Comparison of ENCODE assay signal across 8 mouse cellular contexts in genomic region chr10:120666985-120667677, GRCm38 (mm10).
DNase-seq lines count a peak whose midpoint lies in the region; ATAC-seq and TF ChIP-seq lines count a peak whose summit lies in the region.
"Had no signal": no experiment of that assay in that cellular context is flagged by ENCODE, and none has a peak within 500 bp of the region (broad histone marks: within the 10 kb centered on the region; RNA-seq: fewer than 3 reads in every experiment).

No protein-coding gene starts in this region.

- no peak for TF ChIP-seq POLR2A in kidney, adult 2 months (IDR thresholded peaks at IDR 0.05; ENCODE audit: low read depth, low read length)
- no peak for TF ChIP-seq POLR2A in small intestine, adult 2 months (IDR thresholded peaks at IDR 0.05; ENCODE audit: low read depth, low read length)

- H3K27ac ChIP-seq in forebrain, embryonic 14.5 days (ENCODE audit: low read depth, low read length), result no peak overlapping the region
- no peak overlapping the region for H3K27ac ChIP-seq in kidney, adult 2 months (ENCODE audit: insufficient read depth, low read depth, low read length)
- no peak overlapping the region for H3K27ac ChIP-seq in liver, postnatal 0 days (ENCODE audit: low read depth)
- H3K27ac ChIP-seq in small intestine, adult 2 months (ENCODE audit: insufficient read depth, low read depth, low read length), result no peak overlapping the region
- H3K27ac ChIP-seq: midbrain, embryonic 12.5 days had no signal

- H3K9me3 ChIP-seq in forebrain, embryonic 14.5 days (replicated peaks; ENCODE audit: control insufficient read depth, low read length), result no peaks in the 10 kb centered on the region
- no peaks in the 10 kb centered on the region for H3K9me3 ChIP-seq in liver, postnatal 0 days (ENCODE audit: low read length)
- H3K9me3 ChIP-seq: midbrain, embryonic 12.5 days had no signal

- H3K27me3 ChIP-seq in forebrain, embryonic 14.5 days (replicated peaks; ENCODE audit: control insufficient read depth, insufficient read depth, low read length), result no peaks in the 10 kb centered on the region
- no peaks in the 10 kb centered on the region for H3K27me3 ChIP-seq in kidney, adult 2 months (replicated peaks; ENCODE audit: control insufficient read depth, insufficient read depth, low read length)
- H3K27me3 ChIP-seq in liver, postnatal 0 days (ENCODE audit: insufficient read depth, low read length), result no peaks in the 10 kb centered on the region
- no peaks in the 10 kb centered on the region for H3K27me3 ChIP-seq in small intestine, adult 2 months (ENCODE audit: control insufficient read depth, insufficient read depth, low read length)
- H3K27me3 ChIP-seq: midbrain, embryonic 12.5 days had no signal

- H3K4me1 ChIP-seq in forebrain, embryonic 14.5 days (ENCODE audit: control insufficient read depth, insufficient read depth, low read length), result no peaks in the 10 kb centered on the region
- no peaks in the 10 kb centered on the region for H3K4me1 ChIP-seq in kidney, adult 2 months (ENCODE audit: control insufficient read depth, insufficient read depth, low read length)
- H3K4me1 ChIP-seq in liver, postnatal 0 days (ENCODE audit: insufficient read depth), result no peaks in the 10 kb centered on the region
- peaks cover 5% of the 10 kb centered on the region; the same call in 1 of the 2 replicates for H3K4me1 ChIP-seq in small intestine, adult 2 months (ENCODE audit: control insufficient read depth, insufficient read depth, insufficient read length, low read length)
- H3K4me1 ChIP-seq: midbrain, embryonic 12.5 days had no signal

- 32% methylated on average over 12 of the region's 12 CpGs for WGBS in forebrain, embryonic 14.5 days
- WGBS in kidney, adult 2 months, result 58% methylated on average over 12 of the region's 12 CpGs
- WGBS in liver, postnatal 0 days (ENCODE audit: insufficient replicate concordance), result 74% methylated on average over 12 of the region's 12 CpGs
- 56% methylated on average over 12 of the region's 12 CpGs for WGBS in small intestine, adult 2 months

- no peak overlapping the region for H3K4me2 ChIP-seq in forebrain, embryonic 14.5 days (ENCODE audit: low read length)
- H3K4me2 ChIP-seq in liver, postnatal 0 days (ENCODE audit: low read depth, low read length), result no peak overlapping the region
- H3K4me2 ChIP-seq: midbrain, embryonic 12.5 days had no signal

- TF ChIP-seq EP300 in liver, postnatal 0 days (IDR thresholded peaks at IDR 0.05; ENCODE audit: low read depth), result no peak

- no peaks in the 10 kb centered on the region for H3K36me3 ChIP-seq in forebrain, embryonic 14.5 days (ENCODE audit: control insufficient read depth, insufficient read depth, low read length)
- no peaks in the 10 kb centered on the region for H3K36me3 ChIP-seq in kidney, adult 2 months (ENCODE audit: control insufficient read depth, insufficient read depth, low read length)
- no peaks in the 10 kb centered on the region for H3K36me3 ChIP-seq in liver, postnatal 0 days (replicated peaks; ENCODE audit: insufficient read depth, low read length)
- no peaks in the 10 kb centered on the region for H3K36me3 ChIP-seq in small intestine, adult 2 months (ENCODE audit: control insufficient read depth, insufficient read depth, low read length)
- H3K36me3 ChIP-seq: midbrain, embryonic 12.5 days had no signal

- H3K9ac ChIP-seq in forebrain, embryonic 14.5 days (ENCODE audit: low read length), result no peak overlapping the region
- H3K9ac ChIP-seq in liver, postnatal 0 days (replicated peaks), result no peak overlapping the region
- H3K9ac ChIP-seq: midbrain, embryonic 12.5 days had no signal

- peak; percentile 90 for ATAC-seq in forebrain, embryonic 14.5 days
- ATAC-seq in liver, postnatal 0 days, result no peak

- no peak overlapping the region for H3K4me3 ChIP-seq in forebrain, embryonic 14.5 days (ENCODE audit: low read depth, low read length)
- no peak overlapping the region for H3K4me3 ChIP-seq in kidney, adult 2 months (ENCODE audit: insufficient read depth, low read depth, low read length)
- no peak overlapping the region for H3K4me3 ChIP-seq in liver, postnatal 0 days (ENCODE audit: low read depth, low read length)
- H3K4me3 ChIP-seq in small intestine, adult 2 months (ENCODE audit: low read depth, low read length), result no peak overlapping the region
- H3K4me3 ChIP-seq: midbrain, embryonic 12.5 days had no signal

- DNase-seq in 3134 (ENCODE audit: extremely low read depth, insufficient read length, low spot score), result peak; percentile 68
- DNase-seq in 416B (ENCODE audit: low read depth), result peak; percentile 41
- peak; percentile 16 for DNase-seq in cerebellum, adult 11-12 months
- DNase-seq in forebrain, embryonic 14.5 days (ENCODE audit: low spot score), result peak; percentile 82
- DNase-seq in kidney, adult 2 months, result peak; percentile 55
- peak; percentile 54 for DNase-seq in liver, postnatal 0 days

- peak; percentile 81 for TF ChIP-seq CTCF in kidney, adult 2 months (conservative IDR thresholded peaks at IDR 0.05; ENCODE audit: insufficient read depth, insufficient read length, low read depth, low read length)
- TF ChIP-seq CTCF in liver, postnatal 0 days (IDR thresholded peaks at IDR 0.05; ENCODE audit: low read depth), result peak; percentile 71
- peak; percentile 56; the same call in 1 of the 2 replicates for TF ChIP-seq CTCF in small intestine, adult 2 months (IDR thresholded peaks at IDR 0.05; ENCODE audit: extremely low read depth, insufficient read length, insufficient replicate concordance, low read depth, low read length)

Comparison
In these comparisons a context has a peak if more than half of its experiments do, and no peak if none do; other contexts are left out.
1. DNase-seq: peak in every context shown above with its lines; median percentile 82 in forebrain, embryonic 14.5 days; 68 in 3134; 55 in kidney, adult 2 months; 54 in liver, postnatal 0 days; 41 in 416B; 16 in cerebellum, adult 11-12 months.